Mouse (Mus musculus) neural tube, embryonic 14.5 days (tissue): ENCODE measurements around the gene Pter. TPM values are rescaled to one million over a fixed set of nuclear protein-coding genes. Genes with fewer than 3 reads are reported as not detected.

ENCODE experiments used
- ATAC-seq: fragments of 200-750 bp; cut with Nextera tagmentation; 2 replicates; pipeline ENCODE4 v1.8.0; 2017; ENCODE audit warnings: low read depth, mild to moderate bottlenecking, moderate TSS enrichment, moderate library complexity
- H3K27ac ChIP-seq: fragments of 300-500 bp; sonication (generic); 2 replicates; pipeline ENCODE4 v1.5.1; 2014; ENCODE audit warnings: low read depth, mild to moderate bottlenecking, control low read depth, low read length, moderate library complexity, mixed read lengths
- H3K27me3 ChIP-seq: fragments of 300-500 bp; sonication (generic); 2 replicates; pipeline ENCODE4 v1.6.1; 2014; ENCODE audit warnings: low read length; ENCODE audit not compliant: control insufficient read depth, insufficient read depth
- H3K36me3 ChIP-seq: fragments of 300-500 bp; sonication (generic); 2 replicates; pipeline ENCODE4 v1.6.1; 2014; ENCODE audit warnings: low read length, mixed read lengths; ENCODE audit not compliant: control insufficient read depth, insufficient read depth
- H3K4me1 ChIP-seq: fragments of 300-500 bp; sonication (generic); 2 replicates; pipeline ENCODE4 v1.6.1; 2014; ENCODE audit warnings: low read length; ENCODE audit not compliant: control insufficient read depth, insufficient read depth
- H3K4me2 ChIP-seq: fragments of 300-500 bp; sonication (generic); 2 replicates; pipeline ENCODE4 v1.6.1; 2014; ENCODE audit warnings: mild to moderate bottlenecking, low read depth, low read length, control low read depth
- H3K4me3 ChIP-seq: fragments of 300-500 bp; sonication (generic); 2 replicates; pipeline ENCODE4 v1.5.1; 2014; ENCODE audit warnings: low read depth, low read length, control low read depth, mixed read lengths
- H3K9ac ChIP-seq: fragments of 300-500 bp; sonication (generic); replicated peaks from 2 replicates; pipeline ENCODE4 v1.6.1; 2014; ENCODE audit warnings: low read depth, mild to moderate bottlenecking, control low read depth, low read length, mixed read lengths
- H3K9me3 ChIP-seq: fragments of 300-500 bp; sonication (generic); 2 replicates; pipeline ENCODE4 v1.6.1; 2016; ENCODE audit warnings: low read length; ENCODE audit not compliant: control insufficient read depth
- WGBS: fragments of 180-500 bp; shearing (Covaris S2); extraction: QIAGEN DNeasy Blood & Tissue Kit; methylation state at CpG from one replicate; pipeline ENCODE4 v1.1.7; 2014; 5-methylcytosine and 5-hydroxymethylcytosine counted together
- polyA plus RNA-seq: library from polyadenylated mRNA; unstranded; fragments of >200 nt; fragmentation: Nextera tagmentation; extraction: Ambion mirVana; gene quantifications from 2 replicates; pipeline ENCODE4 v1.2.1, GENCODE M21; 2014

Gene Pter
- polyA plus RNA-seq, 1 experiment from 2014 or later = 7.5 TPM

- Histone ChIP-seq H3K9ac (no peak overlapping the region), H3K4me3 (no peak overlapping the region), H3K9me3 (no peaks in the 10 kb centered on the region), H3K4me2 (no peak overlapping the region), H3K27ac (no peak overlapping the region), H3K36me3 (no peaks in the 10 kb centered on the region), H3K27me3 (no peaks in the 10 kb centered on the region), H3K4me1 (no peaks in the 10 kb centered on the region)
- 25% methylated on average over 5 of the region's 5 CpGs for WGBS
- ATAC-seq = no peak
Measured at GRCm38 (mm10) chr2:13018382-13018781, 94.5 kb downstream of the Pter start.

DNA sequence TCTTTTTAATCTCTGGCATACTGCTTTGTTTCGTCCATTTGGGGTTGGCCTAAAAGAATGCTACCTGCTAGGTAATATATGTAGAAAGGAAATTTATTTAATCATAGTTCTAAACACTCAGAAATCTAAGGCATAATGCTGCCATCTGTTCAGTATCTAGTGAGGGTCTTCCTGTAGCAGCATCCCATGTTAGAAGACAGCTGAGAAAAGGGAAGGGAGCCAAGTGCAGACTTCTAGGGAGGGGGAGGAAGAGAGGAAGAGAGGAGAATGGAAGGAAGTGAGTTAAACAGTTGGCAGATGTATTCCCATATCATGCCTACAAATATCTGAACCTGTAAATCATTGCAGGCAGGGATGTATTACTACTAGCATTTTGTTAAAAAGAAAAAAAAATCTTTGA lies 95.0 kb downstream of the Pter start:
- WGBS = 93% methylated on average over 1 of the region's 1 CpGs
- no peak for ATAC-seq

GRCm38 (mm10) chr2:13038772-13039171 lies 114.9 kb downstream of the Pter start:
- Histone ChIP-seq H3K4me2 (no peak overlapping the region), H3K9ac (no peak overlapping the region), H3K27ac (no peak overlapping the region), H3K9me3 (no peaks in the 10 kb centered on the region), H3K4me3 (no peak overlapping the region), H3K36me3 (no peaks in the 10 kb centered on the region), H3K4me1 (no peaks in the 10 kb centered on the region), H3K27me3 (no peaks in the 10 kb centered on the region)
- ATAC-seq = no peak
- 90% methylated on average over 3 of the region's 3 CpGs for WGBS

More for the DNA sequence above, 95.0 kb downstream of the Pter start:
- H3K27me3 ChIP-seq = no peaks in the 10 kb centered on the region
- no peak overlapping the region for H3K4me3 ChIP-seq
- H3K9me3 ChIP-seq = no peaks in the 10 kb centered on the region
- H3K4me1 ChIP-seq = no peaks in the 10 kb centered on the region
- H3K27ac ChIP-seq = no peak overlapping the region
- no peak overlapping the region for H3K4me2 ChIP-seq
- H3K9ac ChIP-seq = no peak overlapping the region
- no peaks in the 10 kb centered on the region for H3K36me3 ChIP-seq

DNA sequence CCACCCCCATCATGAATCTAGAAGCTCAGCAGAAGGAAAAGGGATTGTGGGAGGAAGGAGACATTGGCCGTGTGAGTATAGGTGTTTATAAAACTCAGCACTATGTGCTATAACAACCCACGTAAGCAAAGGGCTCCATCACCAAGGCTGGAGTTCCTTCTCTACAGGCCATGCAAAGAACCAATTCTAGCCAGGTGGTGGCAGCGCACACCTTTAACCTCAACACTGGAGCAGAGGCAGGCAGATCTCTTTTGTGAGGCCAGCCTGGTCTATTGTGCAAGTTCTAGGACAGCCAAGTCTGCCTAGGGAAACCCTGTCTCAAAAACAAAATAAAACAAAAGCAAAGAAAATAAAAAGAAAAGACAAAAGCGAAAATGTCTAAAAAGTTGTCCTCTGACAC lies 115.9 kb downstream of the Pter start:
- WGBS = 92% methylated on average over 4 of the region's 4 CpGs
- no peaks in the 10 kb centered on the region for H3K27me3 ChIP-seq
- no peaks in the 10 kb centered on the region for H3K36me3 ChIP-seq

DNA sequence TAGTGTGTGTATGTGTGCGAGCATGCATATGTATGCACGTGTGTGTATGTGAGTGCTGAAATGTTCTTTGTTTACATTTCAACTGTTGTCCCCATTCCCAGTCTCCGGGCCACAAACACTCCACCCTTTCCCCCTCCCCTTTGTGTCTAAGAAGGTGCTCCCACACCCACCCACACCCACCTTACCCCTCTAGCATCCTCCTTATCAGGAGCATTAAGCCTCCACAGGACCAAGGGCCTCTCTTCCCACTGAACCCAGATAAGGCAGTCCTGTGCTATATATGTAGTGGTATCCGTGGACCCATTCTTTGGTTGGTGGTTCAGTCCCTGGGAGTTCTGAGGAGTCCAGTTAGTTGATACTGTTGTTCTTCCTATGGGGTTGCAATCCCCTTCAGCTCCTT lies 120.7 kb downstream of the Pter start:
- Histone ChIP-seq H3K27me3 (no peaks in the 10 kb centered on the region), H3K4me3 (no peak overlapping the region), H3K9ac (no peak overlapping the region), H3K27ac (no peak overlapping the region), H3K4me1 (no peaks in the 10 kb centered on the region), H3K4me2 (no peak overlapping the region), H3K9me3 (no peaks in the 10 kb centered on the region), H3K36me3 (no peaks in the 10 kb centered on the region)
- no peak for ATAC-seq
- 96% methylated on average over 4 of the region's 4 CpGs for WGBS

More for the DNA sequence above, 115.9 kb downstream of the Pter start:
- no peak for ATAC-seq
- H3K9me3 ChIP-seq = no peaks in the 10 kb centered on the region
- H3K27ac ChIP-seq = no peak overlapping the region
- no peaks in the 10 kb centered on the region for H3K4me1 ChIP-seq
- H3K9ac ChIP-seq = no peak overlapping the region
- no peak overlapping the region for H3K4me2 ChIP-seq
- H3K4me3 ChIP-seq = no peak overlapping the region

GRCm38 (mm10) chr2:13048649-13049048 lies 124.8 kb downstream of the Pter start:
- no peaks in the 10 kb centered on the region for H3K4me1 ChIP-seq
- no peaks in the 10 kb centered on the region for H3K9me3 ChIP-seq
- no peak overlapping the region for H3K27ac ChIP-seq
- WGBS = 91% methylated on average over 6 of the region's 6 CpGs
- no peaks in the 10 kb centered on the region for H3K27me3 ChIP-seq
- no peak overlapping the region for H3K4me2 ChIP-seq
- no peak for ATAC-seq
- H3K9ac ChIP-seq = no peak overlapping the region
- no peaks in the 10 kb centered on the region for H3K36me3 ChIP-seq
- H3K4me3 ChIP-seq = no peak overlapping the region

Other genes starting within 250 kb of the Pter start
- gene C1ql3, start 87.8 kb downstream of the Pter start, polyA plus RNA-seq = 3.8 and 6.4 TPM in 2 replicates